Mouse (Mus musculus): ENCODE results near the gene Sik1. TPM values are rescaled to one million over a fixed set of nuclear protein-coding genes. Genes with fewer than 3 reads are reported as not detected.
A peak's percentile ranks its signal among the peaks of the same experiment; 100 is the strongest.

The Sik1 gene
- polyA plus RNA-seq, 1 experiment, result 36.8 TPM

DNA sequence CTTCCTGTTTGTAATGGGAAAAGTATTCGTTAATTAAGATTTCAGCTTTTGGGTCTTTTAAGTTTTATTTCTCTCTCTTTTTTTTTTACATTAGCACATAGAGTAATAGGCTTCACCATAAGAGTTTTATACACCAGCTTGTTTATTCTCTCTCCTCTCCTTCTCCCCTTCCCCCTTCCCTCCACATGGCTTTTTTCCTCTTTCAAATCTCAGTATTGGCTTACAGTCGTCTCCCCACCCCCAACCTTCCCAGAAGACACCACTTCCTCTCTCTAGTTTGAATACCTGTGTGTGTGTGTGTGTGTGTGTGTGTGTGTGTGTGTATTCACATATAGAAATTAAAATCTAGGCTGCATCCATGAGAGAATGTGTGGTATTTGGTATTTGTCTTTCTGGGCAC lies 3.8 kb upstream of the Sik1 start:
- Histone ChIP-seq H3K27me3 (ENCODE audit: control insufficient read depth, insufficient read depth, low read length) (no peaks in the 10 kb centered on the region), H3K4me1 (replicated peaks; ENCODE audit: control insufficient read depth, insufficient read depth, low read length) (peaks cover 17% of the 10 kb centered on the region), H3K4me3 (ENCODE audit: control insufficient read depth, insufficient read depth, low read length) (no peak overlapping the region), H3K36me3 (ENCODE audit: control insufficient read depth, insufficient read depth, low read length) (no peaks in the 10 kb centered on the region), H3K27ac (ENCODE audit: control insufficient read depth, insufficient read depth, low read length) (no peak overlapping the region)
- 60% methylated on average over 2 of the region's 2 CpGs for WGBS
- TF ChIP-seq POLR2A (IDR thresholded peaks at IDR 0.05; ENCODE audit: control insufficient read depth, extremely low read depth, insufficient read depth, low read length, poor library complexity) (no peak), CTCF (IDR thresholded peaks at IDR 0.05; ENCODE audit: borderline replicate concordance, control insufficient read depth, extremely low read depth, insufficient read depth, low read length, poor library complexity) (no peak)
- no peak for DNase-seq

DNA sequence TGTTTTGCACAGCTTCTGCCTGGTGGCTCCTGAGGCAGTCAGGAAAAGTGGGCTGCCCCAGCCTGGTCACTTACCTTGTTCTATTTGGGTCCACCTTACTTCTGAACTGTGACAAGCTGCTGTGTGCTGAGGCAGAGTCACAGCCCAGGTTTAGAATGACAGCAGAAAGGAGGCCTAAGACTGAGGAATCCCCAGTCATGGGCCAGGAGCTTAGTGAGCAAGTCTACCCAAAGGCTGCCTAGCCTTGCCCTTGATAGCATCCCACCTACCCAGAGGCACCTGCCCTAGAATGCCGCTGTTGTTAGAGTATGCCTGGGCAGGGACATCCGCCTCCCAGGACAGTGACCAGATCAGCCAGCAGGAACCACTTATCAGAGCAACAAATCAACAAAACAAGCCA lies 3.2 kb upstream of the Sik1 start:
- no peak for DNase-seq
- TF ChIP-seq CTCF (IDR thresholded peaks at IDR 0.05; ENCODE audit: borderline replicate concordance, control insufficient read depth, extremely low read depth, insufficient read depth, low read length, poor library complexity) (no peak), POLR2A (IDR thresholded peaks at IDR 0.05; ENCODE audit: control insufficient read depth, extremely low read depth, insufficient read depth, low read length, poor library complexity) (no peak)
- Histone ChIP-seq H3K4me3 (ENCODE audit: control insufficient read depth, insufficient read depth, low read length) (no peak overlapping the region), H3K4me1 (replicated peaks; ENCODE audit: control insufficient read depth, insufficient read depth, low read length) (peaks cover 19% of the 10 kb centered on the region), H3K27ac (ENCODE audit: control insufficient read depth, insufficient read depth, low read length) (no peak overlapping the region), H3K36me3 (ENCODE audit: control insufficient read depth, insufficient read depth, low read length) (no peaks in the 10 kb centered on the region), H3K27me3 (ENCODE audit: control insufficient read depth, insufficient read depth, low read length) (no peaks in the 10 kb centered on the region)
- WGBS, result 98% methylated on average over 2 of the region's 2 CpGs

DNA sequence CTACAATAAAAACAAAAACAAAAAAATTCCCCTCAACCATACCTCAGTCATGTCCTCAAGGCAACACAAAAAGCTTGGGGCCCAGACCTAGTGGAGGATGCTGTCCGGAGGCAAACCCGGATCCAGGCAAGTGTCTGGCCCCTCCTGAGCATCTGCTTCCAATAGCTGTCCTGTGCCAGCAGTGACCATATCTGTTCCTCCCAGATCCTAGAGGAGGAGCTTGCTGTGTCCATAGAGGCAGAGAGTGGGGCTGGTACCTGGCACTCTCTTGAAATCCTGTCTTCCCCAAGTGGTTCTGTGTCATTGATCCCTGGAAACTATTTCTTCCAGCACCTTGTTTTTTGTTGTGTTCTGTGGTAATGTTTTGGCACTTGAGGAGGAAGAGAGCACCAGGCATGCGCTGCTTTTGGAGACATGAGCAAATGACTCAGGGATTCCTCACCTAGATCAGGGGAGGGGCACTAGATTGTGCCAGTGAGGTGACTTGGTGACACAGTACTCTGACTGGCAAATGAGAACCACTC lies 2.4 kb upstream of the Sik1 start:
- DNase-seq, result no peak
- peaks cover 26% of the 10 kb centered on the region for H3K4me1 ChIP-seq (replicated peaks; ENCODE audit: control insufficient read depth, insufficient read depth, low read length)
- WGBS, result 93% methylated on average over 3 of the region's 3 CpGs
- no peak for TF ChIP-seq POLR2A (IDR thresholded peaks at IDR 0.05; ENCODE audit: control insufficient read depth, extremely low read depth, insufficient read depth, low read length, poor library complexity)
- TF ChIP-seq CTCF (IDR thresholded peaks at IDR 0.05; ENCODE audit: borderline replicate concordance, control insufficient read depth, extremely low read depth, insufficient read depth, low read length, poor library complexity), result no peak
- H3K4me3 ChIP-seq (ENCODE audit: control insufficient read depth, insufficient read depth, low read length), result no peak overlapping the region
- no peaks in the 10 kb centered on the region for H3K27me3 ChIP-seq (ENCODE audit: control insufficient read depth, insufficient read depth, low read length)
- H3K27ac ChIP-seq (ENCODE audit: control insufficient read depth, insufficient read depth, low read length), result no peak overlapping the region
- no peaks in the 10 kb centered on the region for H3K36me3 ChIP-seq (ENCODE audit: control insufficient read depth, insufficient read depth, low read length)

DNA sequence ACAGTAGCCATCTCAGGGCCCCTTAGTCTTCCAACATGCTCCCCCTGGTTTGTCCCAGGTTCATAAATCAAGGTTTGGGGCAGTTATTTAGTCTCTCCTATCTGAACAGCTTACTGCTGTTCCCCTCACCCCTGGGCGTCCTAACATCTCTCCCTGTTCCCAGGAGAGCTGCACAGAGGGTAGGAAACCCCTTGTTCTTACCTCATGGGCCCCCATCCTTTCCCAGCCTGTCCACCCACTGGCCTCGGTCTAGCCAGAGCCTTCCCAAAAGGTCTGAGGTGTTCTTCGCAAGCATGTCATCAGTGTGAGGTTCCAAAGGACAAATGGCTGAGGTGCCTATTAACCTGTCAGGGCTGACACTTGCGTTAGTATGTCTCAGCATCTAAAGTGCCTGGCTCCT lies 1.6 kb upstream of the Sik1 start:
- H3K27ac ChIP-seq (ENCODE audit: control insufficient read depth, insufficient read depth, low read length), result no peak overlapping the region
- WGBS, result over 99% methylated on average over 4 of the region's 4 CpGs
- H3K4me3 ChIP-seq (ENCODE audit: control insufficient read depth, insufficient read depth, low read length), result no peak overlapping the region
- H3K36me3 ChIP-seq (ENCODE audit: control insufficient read depth, insufficient read depth, low read length), result no peaks in the 10 kb centered on the region
- TF ChIP-seq CTCF (IDR thresholded peaks at IDR 0.05; ENCODE audit: borderline replicate concordance, control insufficient read depth, extremely low read depth, insufficient read depth, low read length, poor library complexity) (no peak), POLR2A (IDR thresholded peaks at IDR 0.05; ENCODE audit: control insufficient read depth, extremely low read depth, insufficient read depth, low read length, poor library complexity) (no peak)
- H3K27me3 ChIP-seq (ENCODE audit: control insufficient read depth, insufficient read depth, low read length), result no peaks in the 10 kb centered on the region
- H3K4me1 ChIP-seq (replicated peaks; ENCODE audit: control insufficient read depth, insufficient read depth, low read length), result peaks cover 30% of the 10 kb centered on the region
- no peak for DNase-seq

DNA sequence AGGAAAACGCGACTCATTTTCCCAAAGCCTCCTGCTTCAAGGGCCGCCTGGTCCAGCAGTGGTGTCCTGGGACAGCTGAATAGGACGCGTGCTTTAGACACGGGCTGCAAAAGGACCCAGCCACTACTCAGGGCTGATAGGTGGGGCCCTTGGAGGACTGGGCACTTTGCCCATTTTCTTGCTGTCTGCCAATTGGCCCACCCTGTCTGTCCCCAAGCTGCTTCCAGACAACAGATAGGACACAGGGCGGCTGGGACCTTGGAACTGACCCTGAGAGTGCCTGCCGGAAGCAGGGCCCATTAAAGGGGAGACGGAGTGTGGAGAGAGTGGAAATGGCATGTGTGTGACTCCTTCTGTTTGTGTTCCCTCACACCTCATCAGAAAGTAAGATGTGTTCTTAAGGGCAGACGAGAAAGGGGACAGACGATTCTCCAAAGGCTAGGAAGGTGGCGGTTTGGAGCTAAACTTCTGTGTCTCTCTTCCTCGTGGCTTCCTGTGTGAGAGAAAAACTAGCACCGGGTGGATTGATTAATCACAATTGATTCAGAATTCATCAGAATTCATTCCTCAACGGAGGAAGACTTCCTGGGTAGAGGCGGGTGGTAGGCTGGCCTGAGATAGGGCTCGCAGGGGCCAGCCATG lies 1.0 kb upstream of the Sik1 start:
- 64% methylated on average over 17 of the region's 17 CpGs for WGBS
- Histone ChIP-seq H3K36me3 (ENCODE audit: control insufficient read depth, insufficient read depth, low read length) (no peaks in the 10 kb centered on the region), H3K27me3 (ENCODE audit: control insufficient read depth, insufficient read depth, low read length) (no peaks in the 10 kb centered on the region), H3K4me1 (replicated peaks; ENCODE audit: control insufficient read depth, insufficient read depth, low read length) (peaks cover 30% of the 10 kb centered on the region), H3K27ac (ENCODE audit: control insufficient read depth, insufficient read depth, low read length) (no peak overlapping the region), H3K4me3 (ENCODE audit: control insufficient read depth, insufficient read depth, low read length) (no peak overlapping the region)
- DNase-seq, result no peak
- no peak for TF ChIP-seq CTCF (IDR thresholded peaks at IDR 0.05; ENCODE audit: borderline replicate concordance, control insufficient read depth, extremely low read depth, insufficient read depth, low read length, poor library complexity)
- TF ChIP-seq POLR2A (IDR thresholded peaks at IDR 0.05; ENCODE audit: control insufficient read depth, extremely low read depth, insufficient read depth, low read length, poor library complexity), result no peak

DNA sequence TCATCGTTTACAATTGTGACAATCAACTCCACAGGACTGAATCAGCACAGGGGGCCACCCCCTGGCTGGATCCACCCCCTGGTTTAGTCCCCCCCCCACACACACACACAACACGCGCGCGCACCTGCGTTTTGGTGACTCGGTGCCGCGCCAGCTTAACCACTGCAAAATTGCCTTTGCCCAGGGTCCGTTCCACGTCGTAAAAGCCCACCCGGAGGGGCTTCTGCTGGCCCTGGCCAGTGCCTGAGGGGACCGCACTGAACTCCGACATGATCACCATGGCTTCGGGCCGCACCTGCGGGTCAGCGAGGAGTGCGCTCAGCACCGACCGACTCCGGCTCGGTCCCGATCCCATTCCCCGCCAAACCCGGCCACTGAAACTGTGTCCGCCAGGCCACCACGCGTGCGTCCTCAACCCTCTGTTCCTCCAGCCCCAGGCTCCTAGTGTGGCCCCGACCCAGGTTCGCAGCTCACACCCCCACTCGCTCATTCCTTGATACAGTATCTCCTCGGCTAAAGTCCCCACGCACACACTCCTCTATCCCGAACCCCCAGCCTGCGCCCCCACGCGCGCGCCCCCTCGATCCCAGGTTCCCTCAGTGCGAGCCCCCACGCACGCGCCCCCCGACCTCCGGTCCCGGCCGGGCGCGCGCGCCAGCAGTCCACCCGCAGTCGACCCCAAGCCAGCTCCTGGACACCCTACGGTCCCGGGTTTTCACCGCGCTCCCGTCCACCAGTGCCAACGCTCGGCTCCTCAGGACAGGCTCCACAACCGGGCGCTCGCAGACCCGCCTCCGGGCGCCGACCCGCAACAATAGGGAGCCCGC lies 621 bp downstream of the Sik1 start:
- Histone ChIP-seq H3K27me3 (ENCODE audit: control insufficient read depth, insufficient read depth, low read length) (no peaks in the 10 kb centered on the region), H3K4me3 (ENCODE audit: control insufficient read depth, insufficient read depth, low read length) (peak overlapping the region; percentile 73), H3K36me3 (ENCODE audit: control insufficient read depth, insufficient read depth, low read length) (peaks cover 8% of the 10 kb centered on the region), H3K4me1 (replicated peaks; ENCODE audit: control insufficient read depth, insufficient read depth, low read length) (peaks cover 40% of the 10 kb centered on the region), H3K27ac (ENCODE audit: control insufficient read depth, insufficient read depth, low read length) (no peak overlapping the region)
- peak; percentile 59 for DNase-seq
- WGBS, result under 1% methylated on average over 72 of the region's 73 CpGs
- TF ChIP-seq CTCF (IDR thresholded peaks at IDR 0.05; ENCODE audit: borderline replicate concordance, control insufficient read depth, extremely low read depth, insufficient read depth, low read length, poor library complexity) (0 out of 2 replicates have a peak, but pooled peaks have one; percentile 27), POLR2A (IDR thresholded peaks at IDR 0.05; ENCODE audit: control insufficient read depth, extremely low read depth, insufficient read depth, low read length, poor library complexity) (no peak)

Measured in thymus, adult 2 months (tissue).